Mouse (Mus musculus) common myeloid progenitor, adult 5-6 weeks (primary cell): ENCODE measurements around the gene Kif3a. TPM values are rescaled to one million over a fixed set of nuclear protein-coding genes. Genes with fewer than 3 reads are reported as not detected.

ENCODE experiments used
- ATAC-seq: replicated peaks from 2 replicates; pipeline ENCODE4 v1.8.0; 2016; ENCODE audit warnings: low read depth, mild to moderate bottlenecking, moderate TSS enrichment, inconsistent platforms; ENCODE audit not compliant: poor library complexity, severe bottlenecking
- total RNA-seq: library from RNA; stranded (forward); fragments of 200-1000, 187-1606 nt; gene quantifications from 2 replicates; pipeline ENCODE4 v1.2.3, GENCODE M21; 2017

Gene Kif3a
- total RNA-seq, 1 experiment from 2014 or later: 18.9 TPM

GRCm38 (mm10) chr11:53609672-53610071 lies 42.5 kb downstream of the Kif3a start:
- ATAC-seq: peak; percentile 36

GRCm38 (mm10) chr11:53615172-53615571 lies 48.0 kb downstream of the Kif3a start:
- no peak for ATAC-seq

- no peak for ATAC-seq
Measured at GRCm38 (mm10) chr11:53615575-53615974, 48.4 kb downstream of the Kif3a start.

- ATAC-seq: peak; percentile 78
Measured at GRCm38 (mm10) chr11:53616748-53617558, 49.8 kb downstream of the Kif3a start.

- no peak for ATAC-seq
Measured at GRCm38 (mm10) chr11:53617562-53618109, 50.5 kb downstream of the Kif3a start.

- no peak for ATAC-seq
Measured at GRCm38 (mm10) chr11:53618619-53619198, 51.5 kb downstream of the Kif3a start, which contains the start of gene Il4. Gene Il4, minus strand, starts transcription at chr11:53618669.

GRCm38 (mm10) chr11:53619428-53619827 lies 52.2 kb downstream of the Kif3a start:
- ATAC-seq: no peak

GRCm38 (mm10) chr11:53620094-53620493 lies 52.9 kb downstream of the Kif3a start:
- ATAC-seq: no peak

- ATAC-seq: no peak
Measured at GRCm38 (mm10) chr11:53621582-53622439, 54.6 kb downstream of the Kif3a start.

- ATAC-seq: peak; percentile 45
Measured at GRCm38 (mm10) chr11:53622440-53622806, 55.2 kb downstream of the Kif3a start.

GRCm38 (mm10) chr11:53623573-53623972 lies 56.4 kb downstream of the Kif3a start:
- no peak for ATAC-seq

- ATAC-seq: no peak
Measured at GRCm38 (mm10) chr11:53624124-53624523, 56.9 kb downstream of the Kif3a start.

GRCm38 (mm10) chr11:53626802-53627373 lies 59.7 kb downstream of the Kif3a start:
- ATAC-seq: no peak

- peak; percentile 77 for ATAC-seq
Measured at GRCm38 (mm10) chr11:53627859-53628258, 60.7 kb downstream of the Kif3a start.

GRCm38 (mm10) chr11:53632122-53632733 lies 65.0 kb downstream of the Kif3a start:
- ATAC-seq: peak; percentile 35; the same call in 1 of the 2 replicates

GRCm38 (mm10) chr11:53633644-53634043 lies 66.5 kb downstream of the Kif3a start:
- ATAC-seq: 0 out of 2 replicates have a peak, but pooled peaks have one; percentile 22

GRCm38 (mm10) chr11:53634556-53634955 lies 67.4 kb downstream of the Kif3a start, which contains the start of gene Il13:
Gene Il13, minus strand, starts transcription at chr11:53634702.
- ATAC-seq: no peak

GRCm38 (mm10) chr11:53635590-53636182 lies 68.5 kb downstream of the Kif3a start:
- ATAC-seq: no peak

GRCm38 (mm10) chr11:53636183-53636646 lies 69.0 kb downstream of the Kif3a start:
- ATAC-seq: no peak
